In the genomic region with DNA sequence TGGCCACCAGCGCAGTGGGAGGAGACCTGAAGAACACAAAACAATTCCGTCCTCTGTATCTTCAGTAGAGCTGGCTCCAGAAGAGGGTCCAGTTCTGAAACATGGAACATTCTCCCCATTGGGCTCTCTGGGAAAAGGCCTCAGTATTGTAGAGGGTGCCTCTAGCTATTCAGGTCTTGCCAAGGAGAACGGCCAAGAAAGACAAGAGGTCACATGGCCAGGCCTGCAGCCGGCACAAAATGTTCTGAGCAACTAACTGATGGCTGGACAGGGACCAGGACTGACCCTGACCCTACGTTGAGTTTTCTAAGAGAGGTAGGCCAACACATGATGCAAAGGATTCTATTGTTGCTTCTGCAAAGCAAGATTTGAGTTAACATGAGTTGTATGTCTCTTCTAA, we compare ENCODE assay signal across 8 mouse cellular contexts.
DNase-seq lines count a peak whose midpoint lies in the region.

No protein-coding gene starts in this region.

- intact Hi-C loops in left cerebral cortex, postnatal 4 days (cut with DNase I), result no loop called here
- intact Hi-C loops in left cerebral cortex, postnatal 14 days (cut with DNase I), result loop anchor here (5.0 kb wide), 1 partner anchor 334 kb away; no protein-coding TSS in a partner anchor

- DNase-seq in gastrocnemius, adult 18-20 months (ENCODE audit: low spot score), result peak; percentile 74
- no peak for DNase-seq in gastrocnemius, postnatal 4 days (ENCODE audit: low spot score in 2 of 2)
- DNase-seq in left cerebral cortex, adult 9 months (ENCODE audit: low spot score in 2 of 2), result peak; percentile 26 to 30
- no peak for DNase-seq in left cerebral cortex, postnatal 4 days
- DNase-seq in gastrocnemius, adult 8-10 months (ENCODE audit: low spot score in 2 of 2), result peak; percentile 22 to 55
- peak; percentile 45 to 67 for DNase-seq in left cerebral cortex, postnatal 14 days (ENCODE audit: low spot score in 2 of 2)
- no peak for DNase-seq in ovary, postnatal 36 days (ENCODE audit: low spot score)
- no peak for DNase-seq in thymus, adult 18-20 months

Comparison
In these comparisons a context has a peak if more than half of its experiments do, and no peak if none do; other contexts are left out.
1. DNase-seq: peak in gastrocnemius, adult 18-20 months (single experiment), left cerebral cortex, adult 9 months (2 of 2), gastrocnemius, adult 8-10 months (2 of 2) and left cerebral cortex, postnatal 14 days (2 of 2); none in gastrocnemius, postnatal 4 days (0 of 2), left cerebral cortex, postnatal 4 days (single experiment), ovary, postnatal 36 days (single experiment) and thymus, adult 18-20 months (0 of 2).